ENCODE assay signal across 15 mouse cellular contexts in the genomic region with DNA sequence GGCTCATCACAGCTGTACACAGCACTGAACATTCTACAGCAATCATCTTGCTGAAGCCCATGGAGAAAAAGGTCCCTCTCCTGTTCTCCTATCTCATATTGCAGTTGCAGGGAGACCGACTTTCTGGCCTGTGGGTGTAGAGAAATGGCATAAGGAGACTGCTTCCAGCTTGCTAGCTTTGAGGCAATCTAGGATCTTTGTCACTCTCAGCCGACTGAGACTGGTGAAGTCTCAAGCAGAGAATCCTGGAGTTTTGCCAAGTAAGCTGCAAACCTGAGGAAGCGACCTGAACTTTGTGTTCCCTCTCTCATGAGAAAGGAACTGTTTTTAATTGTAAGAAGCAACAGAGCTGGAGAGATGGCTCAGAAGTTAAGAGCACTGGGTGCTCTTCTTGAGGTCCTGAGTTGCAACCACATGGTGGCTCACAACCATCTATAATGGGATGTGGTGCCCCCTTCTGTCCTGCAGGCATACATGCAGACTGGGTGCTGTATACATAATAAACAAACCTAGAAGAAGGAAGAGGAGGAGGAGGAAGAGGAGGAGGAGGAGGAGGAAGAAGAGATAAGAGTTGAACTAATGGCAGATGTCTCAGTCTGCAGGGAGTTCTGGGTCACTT. TPM values are rescaled to one million over a fixed set of nuclear protein-coding genes. Genes with fewer than 3 reads are reported as not detected.
DNase-seq lines count a peak whose midpoint lies in the region; ATAC-seq and TF ChIP-seq lines count a peak whose summit lies in the region.
"Had no signal": no experiment of that assay in that cellular context is flagged by ENCODE, and none has a peak within 500 bp of the region (broad histone marks: within the 10 kb centered on the region; RNA-seq: fewer than 3 reads in every experiment).

No protein-coding gene starts in this region.

- no peak for ATAC-seq in lung, embryonic 14.5 days (ENCODE audit: insufficient read depth)
- ATAC-seq in Patski: no peak
- ATAC-seq in monocyte, adult 5-6 weeks (replicated peaks; ENCODE audit: insufficient number of reproducible peaks, low FRiP score, low TSS enrichment, poor library complexity, severe bottlenecking): no peak
- ATAC-seq: midbrain, embryonic 15.5 days had no signal

- DNase-seq in gastrocnemius, adult 2 months: no peak
- no peak for DNase-seq in gastrocnemius, adult 18-20 months (ENCODE audit: low spot score)
- peak; percentile 33 for DNase-seq in lung, embryonic 14.5 days
- DNase-seq in lung, postnatal 14 days: no peak
- DNase-seq in Patski (ENCODE audit: low read depth, low spot score): no peak
- DNase-seq in retina, embryonic 14.5 days (ENCODE audit: low spot score): peak; percentile 21
- DNase-seq in right cerebral cortex, adult 2 months (ENCODE audit: low spot score in 2 of 2): no peak
- DNase-seq: adrenal gland, postnatal 25 days; cerebellum, adult 2 months; gastrocnemius, postnatal 10 days; kidney, adult 8-10 months had no signal

- 41% methylated on average over 3 of the region's 3 CpGs for WGBS in lung, embryonic 14.5 days

- intact Hi-C loops in gastrocnemius, adult 2 months (cut with DNase I): no loop called here

- in situ Hi-C loops in Patski (cut with MboI; ENCODE audit: low pct_unique_long_range_greater_than_20kb): no loop called here

- H3K4me2 ChIP-seq in lung, embryonic 14.5 days: no peak overlapping the region
- H3K4me2 ChIP-seq: midbrain, embryonic 15.5 days had no signal

- no peak overlapping the region for H3K9ac ChIP-seq in lung, embryonic 14.5 days
- H3K9ac ChIP-seq: midbrain, embryonic 15.5 days had no signal

- H3K27ac ChIP-seq in gastrocnemius, adult 2 months: no peak overlapping the region
- no peak overlapping the region for H3K27ac ChIP-seq in lung, embryonic 14.5 days (ENCODE audit: low read depth)
- H3K27ac ChIP-seq: midbrain, embryonic 15.5 days had no signal

- no peaks in the 10 kb centered on the region for H3K36me3 ChIP-seq in lung, embryonic 14.5 days (ENCODE audit: insufficient read depth)
- H3K36me3 ChIP-seq: G1E; midbrain, embryonic 15.5 days had no signal

- CTCF ChIA-PET in Patski (lab: Charles Lee): interaction anchor here (0.9 to 1.6 kb wide), 4 partner anchors 10 to 38 kb away, joined by 3 read pairs; no protein-coding TSS in a partner anchor

- TF ChIP-seq CTCF in gastrocnemius, adult 2 months (IDR thresholded peaks at IDR 0.05): peak; percentile 20; the same call in 1 of the 2 replicates
- TF ChIP-seq CTCF in lung, embryonic 14.5 days (IDR thresholded peaks at IDR 0.05; ENCODE audit: low read depth): peak; percentile 54
- TF ChIP-seq CTCF in Patski (IDR thresholded peaks at IDR 0.05): peak; percentile 38

- no peaks in the 10 kb centered on the region for H3K9me3 ChIP-seq in lung, embryonic 14.5 days (ENCODE audit: low read depth, low read length)
- H3K9me3 ChIP-seq: G1E; midbrain, embryonic 15.5 days had no signal

- H3K27me3 ChIP-seq in lung, embryonic 14.5 days (ENCODE audit: insufficient read depth, low read length): no peaks in the 10 kb centered on the region
- H3K27me3 ChIP-seq in Patski: no peaks in the 10 kb centered on the region
- H3K27me3 ChIP-seq: midbrain, embryonic 15.5 days had no signal

- no peak overlapping the region for H3K4me3 ChIP-seq in gastrocnemius, adult 2 months
- H3K4me3 ChIP-seq in lung, embryonic 14.5 days (ENCODE audit: low read depth, low read length): no peak overlapping the region
- H3K4me3 ChIP-seq: midbrain, embryonic 15.5 days had no signal

- POLR2A ChIA-PET in Patski (lab: Charles Lee): no interaction called here

- H3K4me1 ChIP-seq in lung, embryonic 14.5 days (ENCODE audit: insufficient read depth): no peaks in the 10 kb centered on the region
- H3K4me1 ChIP-seq: midbrain, embryonic 15.5 days had no signal

RNA-seq across cellular contexts. Expression of a gene that starts 18.0 kb away (rescaled TPM):
- under 1 TPM in 1 of 2 experiments, not detected in 1; 0.22 TPM for total RNA-seq in gastrocnemius, adult 2 months (2021)
- under 1 TPM in 1 of 2 experiments, not detected in 1; 0.39 TPM for total RNA-seq in gastrocnemius, adult 18-20 months (2021)
- polyA plus RNA-seq in lung, embryonic 14.5 days (2014; fragmentation: Nextera tagmentation; extraction: Ambion mirVana): 6.2 and 8.0 TPM in 2 replicates
- 3.7 TPM for polyA plus RNA-seq in Patski (2021)
- 0.32 TPM in 1 of 3 replicates, not detected in the others for total RNA-seq in monocyte, adult 5-6 weeks (2017)
- polyA plus RNA-seq: G1E had no signal

RNA-seq across cellular contexts. Expression of a gene that starts 18.1 kb away (rescaled TPM):
- 10 to 100 TPM; 10.8 to 11.2 TPM for total RNA-seq in gastrocnemius, adult 2 months (2021)
- 10 to 100 TPM; 10.4 to 14.3 TPM for total RNA-seq in gastrocnemius, adult 18-20 months (2021)
- polyA plus RNA-seq in lung, embryonic 14.5 days (2014; fragmentation: Nextera tagmentation; extraction: Ambion mirVana): 45.4 and 45.7 TPM in 2 replicates
- 31.3 TPM for polyA plus RNA-seq in Patski (2021)
- total RNA-seq in monocyte, adult 5-6 weeks (2017): 10.3 to 29.4 TPM (median 12.7 TPM) in 3 replicates

RNA-seq across cellular contexts. Expression of a gene that starts 39.4 kb away (rescaled TPM):
- total RNA-seq in gastrocnemius, adult 2 months (2021): 10 to 100 TPM in 1 of 2 experiments, 1 to 10 TPM in 1; 9.9 to 11.7 TPM
- total RNA-seq in gastrocnemius, adult 18-20 months (2021): 10 to 100 TPM in 1 of 2 experiments, 1 to 10 TPM in 1; 8.7 to 11.8 TPM
- 1.6 and 1.7 TPM in 2 replicates for polyA plus RNA-seq in lung, embryonic 14.5 days (2014; fragmentation: Nextera tagmentation; extraction: Ambion mirVana)
- polyA plus RNA-seq in Patski (2021): 0.87 TPM
- not detected in 3 replicates for total RNA-seq in monocyte, adult 5-6 weeks (2017)
- total RNA-seq: neutrophil, adult 5-6 weeks had no signal
- polyA plus RNA-seq: G1E had no signal

RNA-seq across cellular contexts. Expression of a gene that starts 40.0 kb away (rescaled TPM):
- 1 to 10 TPM; 1.6 to 1.8 TPM for total RNA-seq in gastrocnemius, adult 2 months (2021)
- 1 to 10 TPM; 1.7 to 2.4 TPM for total RNA-seq in gastrocnemius, adult 18-20 months (2021)
- 0.31 and 0.42 TPM in 2 replicates for polyA plus RNA-seq in lung, embryonic 14.5 days (2014; fragmentation: Nextera tagmentation; extraction: Ambion mirVana)
- 0.03 TPM for polyA plus RNA-seq in Patski (2021)
- 0.75 TPM in 1 of 3 replicates, not detected in the others for total RNA-seq in monocyte, adult 5-6 weeks (2017)
- total RNA-seq: neutrophil, adult 5-6 weeks had no signal

RNA-seq across cellular contexts. Expression of a gene that starts 45.2 kb away (rescaled TPM):
- total RNA-seq in gastrocnemius, adult 2 months (2021): under 1 TPM; 0.61 to 0.78 TPM
- total RNA-seq in gastrocnemius, adult 18-20 months (2021): under 1 TPM; 0.33 to 0.48 TPM
- polyA plus RNA-seq in lung, embryonic 14.5 days (2014; fragmentation: Nextera tagmentation; extraction: Ambion mirVana): 5.3 and 5.4 TPM in 2 replicates
- 9.6 TPM for polyA plus RNA-seq in Patski (2021)
- total RNA-seq in monocyte, adult 5-6 weeks (2017): not detected in 3 replicates
- total RNA-seq: neutrophil, adult 5-6 weeks had no signal

Comparison
In these comparisons a context has a peak if more than half of its experiments do, and no peak if none do; other contexts are left out.
1. DNase-seq: peak in lung, embryonic 14.5 days (single experiment) and retina, embryonic 14.5 days (single experiment); none in gastrocnemius, adult 2 months (single experiment), gastrocnemius, adult 18-20 months (single experiment), lung, postnatal 14 days (single experiment), Patski (single experiment) and right cerebral cortex, adult 2 months (0 of 2).
2. Peak in every context shown above with its lines, with median percentiles within 50 percentile points of each other: CTCF ChIP-seq.